Mouse (Mus musculus) myocyte (in vitro differentiated cells): ENCODE measurements around the gene Spsb2. TPM values are rescaled to one million over a fixed set of nuclear protein-coding genes. Genes with fewer than 3 reads are reported as not detected.

ENCODE experiments used
- H3K27me3 ChIP-seq: one replicate; pipeline ENCODE4 v1.6.1; 2011; ENCODE audit not compliant: control insufficient read depth, insufficient read depth, insufficient read length
- H3K36me3 ChIP-seq: one replicate; pipeline ENCODE4 v1.6.1; 2011; ENCODE audit not compliant: control insufficient read depth, insufficient read depth
- H3K4me2 ChIP-seq: one replicate; pipeline ENCODE4 v1.6.1; 2011; ENCODE audit warnings: low read depth, control low read depth
- H3K4me3 ChIP-seq: one replicate; pipeline ENCODE4 v1.5.1; 2011; ENCODE audit warnings: mild to moderate bottlenecking, control low read depth, moderate library complexity
- H3K79me2 ChIP-seq: one replicate; pipeline ENCODE4 v1.6.1; 2011; ENCODE audit not compliant: control insufficient read depth, insufficient read depth
- H3ac ChIP-seq: one replicate; pipeline ENCODE4 v1.6.1; 2011; ENCODE audit not compliant: control insufficient read depth, insufficient read length
- CEBPB ChIP-seq: IDR thresholded peaks from 2 replicates; pipeline ENCODE4 v1.6.1; 2011; ENCODE audit warnings: mild to moderate bottlenecking, moderate library complexity; ENCODE audit not compliant: poor library complexity, insufficient read depth, severe bottlenecking
- E2F4 ChIP-seq: IDR thresholded peaks from one replicate; pipeline ENCODE4 v1.6.1; 2011; ENCODE audit warnings: mild to moderate bottlenecking, control low read depth, moderate library complexity; ENCODE audit not compliant: insufficient read depth
- MAX ChIP-seq: IDR thresholded peaks from one replicate; pipeline ENCODE4 v1.6.1; 2011; ENCODE audit warnings: low read depth, mild to moderate bottlenecking, control low read depth
- MYOD1 ChIP-seq, 3 experiments: IDR thresholded peaks; one replicate each; pipeline ENCODE4 v1.6.1; 2011; ENCODE audit warnings: control low read depth in 2 of 3, low read depth in 2 of 3, mild to moderate bottlenecking in 2 of 3, moderate library complexity in 1 of 3; ENCODE audit not compliant: insufficient read length in 2 of 3, control insufficient read depth in 1 of 3
- MYOG ChIP-seq, 3 experiments: IDR thresholded peaks; one replicate each; pipeline ENCODE4 v1.6.1; 2011; ENCODE audit warnings: control low read depth in 2 of 3, low read depth in 2 of 3, mild to moderate bottlenecking in 2 of 3; ENCODE audit not compliant: insufficient read length in 2 of 3, control insufficient read depth in 1 of 3, insufficient read depth in 1 of 3
- POLR2A ChIP-seq: IDR thresholded peaks from one replicate; pipeline ENCODE4 v1.6.1; 2011; ENCODE audit warnings: low read depth, mild to moderate bottlenecking, control low read depth, moderate library complexity; ENCODE audit not compliant: insufficient read length
- POLR2AphosphoS2 ChIP-seq: IDR thresholded peaks from one replicate; pipeline ENCODE4 v1.6.1; 2011; ENCODE audit warnings: low read depth, control low read depth; ENCODE audit not compliant: insufficient read length
- REST ChIP-seq: IDR thresholded peaks from one replicate; pipeline ENCODE4 v1.6.1; 2011; ENCODE audit warnings: mild to moderate bottlenecking, control low read depth, moderate library complexity; ENCODE audit not compliant: insufficient read depth, insufficient read length
- SRF ChIP-seq: IDR thresholded peaks from one replicate; pipeline ENCODE4 v1.6.1; 2011; ENCODE audit warnings: low read depth; ENCODE audit not compliant: control insufficient read depth, insufficient read length
- TCF12 ChIP-seq: IDR thresholded peaks from one replicate; pipeline ENCODE4 v1.6.1; 2011; ENCODE audit warnings: mild to moderate bottlenecking, control low read depth; ENCODE audit not compliant: poor library complexity, insufficient read depth, severe bottlenecking
- TCF3 ChIP-seq: IDR thresholded peaks from one replicate; pipeline ENCODE4 v1.6.1; 2011; ENCODE audit warnings: low read depth, control low read depth; ENCODE audit not compliant: insufficient read length
- USF1 ChIP-seq: IDR thresholded peaks from one replicate; pipeline ENCODE4 v1.6.1; 2011; ENCODE audit warnings: low read depth, mild to moderate bottlenecking, control low read depth, moderate library complexity
- polyA plus RNA-seq: library from polyadenylated mRNA; unstranded; fragments of >200 nt; fragmentation: generic; extraction: Trizol; gene quantifications from one replicate; pipeline ENCODE4 v1.2.1, GENCODE M21; 2012; ENCODE audit warnings: missing spikeins

Gene Spsb2
- polyA plus RNA-seq, 1 experiment = 41.2 TPM

DNA sequence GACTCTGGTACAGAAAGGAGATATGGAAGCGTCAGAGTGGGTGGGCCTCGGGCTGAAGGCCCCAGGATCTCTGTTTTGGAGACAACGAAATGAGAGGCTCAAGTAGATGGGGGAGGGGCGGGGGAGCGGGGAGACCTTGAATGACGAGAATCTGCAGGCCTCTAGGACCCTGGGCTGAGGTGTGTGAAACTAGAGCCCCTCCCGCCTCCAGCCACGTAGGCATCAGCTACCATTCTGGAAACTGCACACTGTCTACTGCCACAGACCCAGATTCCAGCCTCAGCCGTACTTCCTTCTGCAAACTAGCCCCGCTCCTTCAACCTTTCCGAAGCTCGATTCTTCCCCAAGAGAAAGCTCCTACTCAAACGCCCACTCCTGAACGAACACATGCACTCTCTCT lies 47.9 kb downstream of the Spsb2 start:
- Histone ChIP-seq H3ac (no peak overlapping the region), H3K27me3 (peaks cover 22% of the 10 kb centered on the region)
- TF ChIP-seq POLR2AphosphoS2 = no peak
- no peak for TF ChIP-seq TCF3

DNA sequence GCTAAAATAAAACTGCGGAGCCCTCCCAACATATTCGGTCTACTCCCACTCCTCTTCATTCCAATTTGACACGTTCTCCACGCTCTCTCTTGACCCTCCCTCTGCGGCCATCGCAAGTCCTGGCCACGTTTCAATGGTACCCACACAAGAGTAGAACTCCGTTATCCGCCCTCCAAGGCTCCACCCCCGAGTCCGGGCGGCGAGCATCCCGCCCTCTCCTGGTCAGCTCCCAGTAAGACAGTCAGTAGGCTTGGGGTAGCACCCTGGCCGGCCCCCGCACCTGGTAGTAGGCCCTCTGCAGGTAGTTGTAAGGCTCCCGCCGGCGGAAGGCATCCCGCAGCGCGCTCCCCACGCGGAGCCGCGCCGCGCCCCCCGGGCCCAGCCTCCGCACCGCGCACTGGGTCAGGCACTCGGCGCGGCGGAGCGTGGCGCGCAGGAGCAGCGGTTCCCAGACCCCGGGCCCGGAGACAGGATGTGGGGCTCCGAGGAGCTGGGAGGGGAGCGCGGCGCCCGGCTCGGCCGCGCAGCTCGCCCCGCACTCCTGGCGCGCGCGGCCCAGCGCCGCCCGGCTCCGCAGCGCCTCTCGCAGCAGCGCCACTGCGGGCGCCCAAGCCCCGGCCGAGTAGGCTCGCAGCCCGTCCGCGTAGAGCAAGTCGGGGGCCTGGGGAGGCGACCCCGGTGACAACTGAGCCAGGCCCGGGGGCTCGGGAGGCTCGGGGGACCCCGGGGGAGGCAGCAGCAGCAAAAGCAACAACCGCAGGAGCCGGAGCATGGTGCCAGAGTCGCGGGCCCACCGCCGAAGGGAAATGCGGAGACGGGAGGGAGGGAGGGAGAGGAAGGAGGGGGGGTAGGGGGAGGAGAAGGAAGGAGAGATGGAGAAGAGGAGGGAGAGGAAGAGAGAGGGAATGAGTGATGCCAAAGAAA lies 48.7 kb downstream of the Spsb2 start, which contains the start of gene P3h3:
Gene P3h3, minus strand, starts transcription at position 837 of the 924 bp plus-strand sequence.
- Histone ChIP-seq H3K4me3 (no peak within 1 kb of the TSS), H3ac (no peak within 1 kb of the TSS)

More for the DNA sequence above, 47.9 kb downstream of the Spsb2 start:
- no peaks in the 10 kb centered on the region for H3K79me2 ChIP-seq
- H3K36me3 ChIP-seq = no peaks in the 10 kb centered on the region
- no peak overlapping the region for H3K4me3 ChIP-seq
- H3K4me2 ChIP-seq = peak overlapping the region; percentile 70

GRCm38 (mm10) chr6:124857840-124858530 lies 49.5 kb downstream of the Spsb2 start:
- Histone ChIP-seq H3ac (no peak overlapping the region), H3K79me2 (no peaks in the 10 kb centered on the region), H3K27me3 (peaks cover 39% of the 10 kb centered on the region), H3K36me3 (no peaks in the 10 kb centered on the region), H3K4me2 (no peak overlapping the region), H3K4me3 (no peak overlapping the region)
- no peak for TF ChIP-seq TCF3
- TF ChIP-seq MYOD1 (IDR thresholded peaks at IDR 0.05; ENCODE audit: control insufficient read depth in 1 of 3, insufficient read length in 2 of 3, low read depth in 2 of 3) = no peak
- TF ChIP-seq SRF = no peak
- TF ChIP-seq CEBPB = no peak
- no peak for TF ChIP-seq REST
- no peak for TF ChIP-seq USF1
- no peak for TF ChIP-seq MYOG (IDR thresholded peaks at IDR 0.05; ENCODE audit: control insufficient read depth in 1 of 3, insufficient read depth in 1 of 3, insufficient read length in 2 of 3, low read depth in 2 of 3)
- TF ChIP-seq MAX = no peak
- no peak for TF ChIP-seq E2F4
- TF ChIP-seq POLR2AphosphoS2 = no peak

More for the DNA sequence above, 48.7 kb downstream of the Spsb2 start, which contains the start of gene P3h3:
- peaks cover 31% of the 10 kb centered on the region for H3K27me3 ChIP-seq
- no peaks in the 10 kb centered on the region for H3K36me3 ChIP-seq
- TF ChIP-seq MAX (no peak), CEBPB (no peak), E2F4 (no peak), REST (no peak), TCF3 (no peak), POLR2AphosphoS2 (no peak), POLR2A (no peak), MYOD1 (IDR thresholded peaks at IDR 0.05; ENCODE audit: control insufficient read depth in 1 of 3, insufficient read length in 2 of 3, low read depth in 2 of 3) (no peak), TCF12 (no peak), MYOG (IDR thresholded peaks at IDR 0.05; ENCODE audit: control insufficient read depth in 1 of 3, insufficient read depth in 1 of 3, insufficient read length in 2 of 3, low read depth in 2 of 3) (no peak)
- no peaks in the 10 kb centered on the region for H3K79me2 ChIP-seq
- peak within 1 kb of the TSS; percentile 70 for H3K4me2 ChIP-seq

DNA sequence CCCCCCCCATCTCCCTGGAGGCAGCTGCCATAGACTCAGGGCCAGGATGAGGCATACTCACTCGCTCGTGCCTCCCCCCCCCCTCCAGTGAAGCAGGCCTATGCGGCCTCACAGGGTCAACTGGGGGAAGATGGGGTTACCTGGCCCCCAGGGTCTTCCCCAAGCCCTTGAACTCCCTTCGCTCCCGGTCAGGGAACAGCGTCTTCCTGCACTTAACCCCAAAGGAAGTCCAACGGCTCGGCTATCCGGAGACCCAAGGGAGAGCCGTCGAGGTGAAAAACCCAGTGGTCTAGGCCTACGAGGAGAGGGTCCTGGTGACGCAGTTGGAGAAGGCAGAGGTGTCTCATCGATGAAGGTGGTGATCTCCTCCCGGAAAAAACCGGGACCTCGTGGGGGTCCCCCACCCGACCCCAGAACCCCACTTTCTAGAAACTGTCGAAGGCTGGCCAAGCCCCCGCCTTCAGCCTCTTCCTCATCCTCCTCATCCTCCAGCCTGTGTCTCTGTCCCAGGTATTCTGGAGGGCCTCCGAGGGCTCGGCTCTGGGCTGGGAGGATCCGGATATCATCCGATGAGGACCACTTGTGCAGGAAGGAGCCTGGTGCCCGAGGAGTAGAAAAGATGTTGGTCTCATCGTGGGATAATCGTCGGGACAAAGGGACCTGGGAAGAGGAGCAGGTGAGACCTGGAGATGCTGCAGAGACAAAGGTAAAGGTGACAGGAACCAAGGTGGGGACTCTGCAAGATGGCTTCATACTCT lies 50.3 kb downstream of the Spsb2 start:
- no peak overlapping the region for H3K4me2 ChIP-seq
- TF ChIP-seq SRF = no peak
- no peak for TF ChIP-seq MYOD1 (IDR thresholded peaks at IDR 0.05; ENCODE audit: control insufficient read depth in 1 of 3, insufficient read length in 2 of 3, low read depth in 2 of 3)
- TF ChIP-seq MYOG (IDR thresholded peaks at IDR 0.05; ENCODE audit: control insufficient read depth in 1 of 3, insufficient read depth in 1 of 3, insufficient read length in 2 of 3, low read depth in 2 of 3) = no peak
- no peak for TF ChIP-seq REST
- TF ChIP-seq CEBPB = no peak
- no peak for TF ChIP-seq E2F4
- no peak for TF ChIP-seq MAX
- no peak for TF ChIP-seq TCF12
- no peak for TF ChIP-seq TCF3
- TF ChIP-seq POLR2AphosphoS2 = no peak
- TF ChIP-seq POLR2A = no peak
- H3K27me3 ChIP-seq = peaks cover 46% of the 10 kb centered on the region

More for the DNA sequence above, 50.3 kb downstream of the Spsb2 start:
- Histone ChIP-seq H3K36me3 (no peaks in the 10 kb centered on the region), H3K4me3 (no peak overlapping the region), H3ac (no peak overlapping the region), H3K79me2 (no peaks in the 10 kb centered on the region)
